Mouse (Mus musculus) thymus, postnatal 36 days (tissue): ENCODE measurements around the gene Gm43191.
"Not testable (repeated sequence)": the region's sequence is repeated elsewhere in the genome, so short reads cannot be mapped to it uniquely, and the experiment has no call there.

Experiments used
- DNase-seq, 2 experiments: peaks; one replicate each; pipeline ENCODE4 v3.0.0; 2022; ENCODE audit warnings: mixed read lengths in 2 of 2

Gene Gm43191

GRCm38 (mm10) chr3:116661288-116661869 is 19.7 kb downstream of the Gm43191 start:
- no peak for DNase-seq

- no peak for DNase-seq
Observed at GRCm38 (mm10) chr3:116659856-116660430, 21.1 kb downstream of the Gm43191 start.

GRCm38 (mm10) chr3:116658928-116659565 is 22.0 kb downstream of the Gm43191 start:
- DNase-seq, result no peak

- no peak for DNase-seq
Observed at GRCm38 (mm10) chr3:116656184-116656965, 24.7 kb downstream of the Gm43191 start.

GRCm38 (mm10) chr3:116654051-116654450 is 27.0 kb downstream of the Gm43191 start:
- DNase-seq, result not testable (repeated sequence)

- DNase-seq, result no peak
Observed at GRCm38 (mm10) chr3:116653278-116653945, 27.6 kb downstream of the Gm43191 start.

- DNase-seq, result no peak
Observed at GRCm38 (mm10) chr3:116652033-116652446, 29.0 kb downstream of the Gm43191 start.

GRCm38 (mm10) chr3:116650698-116651097 is 30.4 kb downstream of the Gm43191 start:
- no peak for DNase-seq

GRCm38 (mm10) chr3:116648805-116649204 is 32.3 kb downstream of the Gm43191 start:
- no peak for DNase-seq

- no peak for DNase-seq
Observed at GRCm38 (mm10) chr3:116646387-116646786, 34.7 kb downstream of the Gm43191 start.

GRCm38 (mm10) chr3:116642373-116642772 is 38.7 kb downstream of the Gm43191 start:
- DNase-seq, result no peak

- DNase-seq, result no peak
Observed at GRCm38 (mm10) chr3:116641811-116642371, 39.2 kb downstream of the Gm43191 start.

- no peak for DNase-seq
Observed at GRCm38 (mm10) chr3:116640024-116640423, 41.0 kb downstream of the Gm43191 start.

- no peak for DNase-seq
Observed at GRCm38 (mm10) chr3:116638572-116638971, 42.5 kb downstream of the Gm43191 start.

GRCm38 (mm10) chr3:116637693-116638476 is 43.2 kb downstream of the Gm43191 start:
- DNase-seq, result no peak

GRCm38 (mm10) chr3:116635799-116636198 is 45.3 kb downstream of the Gm43191 start:
- DNase-seq, result no peak

- DNase-seq, result no peak
Observed at GRCm38 (mm10) chr3:116634853-116635252, 46.2 kb downstream of the Gm43191 start.

- DNase-seq, result no peak
Observed at GRCm38 (mm10) chr3:116634091-116634490, 47.0 kb downstream of the Gm43191 start.

- DNase-seq, result no peak
Observed at GRCm38 (mm10) chr3:116632971-116633370, 48.1 kb downstream of the Gm43191 start.

GRCm38 (mm10) chr3:116631459-116631858 is 49.6 kb downstream of the Gm43191 start:
- no peak for DNase-seq

GRCm38 (mm10) chr3:116622641-116623040 is 58.4 kb downstream of the Gm43191 start:
- no peak for DNase-seq
